Comparison of ENCODE assay signal across 7 mouse cellular contexts in the genomic region with DNA sequence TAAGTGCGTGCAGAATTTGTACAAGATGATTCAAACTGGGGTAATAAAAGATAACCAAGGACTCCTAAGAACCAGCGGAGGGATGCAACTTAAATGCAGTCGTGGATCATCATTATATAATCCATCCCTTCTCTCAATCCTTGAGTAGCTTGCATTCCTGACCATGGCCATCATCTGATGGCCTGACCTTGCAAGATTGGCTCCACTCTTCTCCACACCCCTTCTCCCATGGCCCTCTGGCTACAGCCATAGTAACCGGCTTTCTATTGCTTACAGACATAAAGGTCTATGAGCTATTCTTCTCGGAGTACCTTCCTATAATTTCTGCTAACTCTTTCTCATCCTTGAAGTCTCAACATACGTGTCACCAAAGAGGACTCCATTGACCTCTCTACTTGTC. TPM values are rescaled to one million over a fixed set of nuclear protein-coding genes. Genes with fewer than 3 reads are reported as not detected.
DNase-seq lines count a peak whose midpoint lies in the region; ATAC-seq lines count a peak whose summit lies in the region.

No protein-coding gene starts in this region.

- H3K36me3 ChIP-seq in liver, embryonic 11.5 days (ENCODE audit: control insufficient read depth, insufficient read depth, low read length), result peaks cover 12% of the 10 kb centered on the region
- H3K36me3 ChIP-seq in embryonic facial prominence, embryonic 13.5 days, result peaks cover 26% of the 10 kb centered on the region
- no peaks in the 10 kb centered on the region for H3K36me3 ChIP-seq in intestine, embryonic 16.5 days (ENCODE audit: control insufficient read depth, insufficient read depth, low read length)
- no peaks in the 10 kb centered on the region for H3K36me3 ChIP-seq in neural tube, embryonic 15.5 days

- no peaks in the 10 kb centered on the region for H3K27me3 ChIP-seq in liver, embryonic 11.5 days (replicated peaks; ENCODE audit: control insufficient read depth, insufficient read depth, low read length)
- no peaks in the 10 kb centered on the region for H3K27me3 ChIP-seq in embryonic facial prominence, embryonic 13.5 days
- no peaks in the 10 kb centered on the region for H3K27me3 ChIP-seq in intestine, embryonic 16.5 days (replicated peaks; ENCODE audit: control insufficient read depth, insufficient read depth, low read length)
- H3K27me3 ChIP-seq in neural tube, embryonic 15.5 days (replicated peaks), result no peaks in the 10 kb centered on the region

- no peak for ATAC-seq in liver, embryonic 11.5 days (replicated peaks; ENCODE audit: low FRiP score)
- no peak for ATAC-seq in embryonic facial prominence, embryonic 13.5 days (ENCODE audit: insufficient number of reproducible peaks, insufficient read depth, low FRiP score, low TSS enrichment, low read depth)
- no peak for ATAC-seq in intestine, embryonic 16.5 days
- ATAC-seq in neural tube, embryonic 15.5 days (ENCODE audit: low FRiP score), result no peak

- H3K9me3 ChIP-seq in liver, embryonic 11.5 days (ENCODE audit: control insufficient read depth, low read length), result no peaks in the 10 kb centered on the region
- H3K9me3 ChIP-seq in embryonic facial prominence, embryonic 13.5 days, result no peaks in the 10 kb centered on the region
- no peaks in the 10 kb centered on the region for H3K9me3 ChIP-seq in intestine, embryonic 16.5 days (ENCODE audit: control insufficient read depth, low read length)
- no peaks in the 10 kb centered on the region for H3K9me3 ChIP-seq in neural tube, embryonic 15.5 days (replicated peaks)

- peak overlapping the region; percentile 90 for H3K4me2 ChIP-seq in liver, embryonic 11.5 days
- peak overlapping the region; percentile 93 for H3K4me2 ChIP-seq in embryonic facial prominence, embryonic 13.5 days
- H3K4me2 ChIP-seq in intestine, embryonic 16.5 days (ENCODE audit: low read depth, low read length), result peak overlapping the region; percentile 59
- peak overlapping the region; percentile 78 for H3K4me2 ChIP-seq in neural tube, embryonic 15.5 days

- H3K4me3 ChIP-seq in liver, embryonic 11.5 days (ENCODE audit: low read depth, low read length), result peak overlapping the region; percentile 90
- peak overlapping the region; percentile 98 for H3K4me3 ChIP-seq in embryonic facial prominence, embryonic 13.5 days
- peak overlapping the region; percentile 88 for H3K4me3 ChIP-seq in intestine, embryonic 16.5 days (ENCODE audit: low read length)
- H3K4me3 ChIP-seq in neural tube, embryonic 15.5 days (replicated peaks), result peak overlapping the region; percentile 91

- 61% methylated on average over 6 of the region's 6 CpGs for WGBS in liver, embryonic 11.5 days
- WGBS in embryonic facial prominence, embryonic 13.5 days, result 66% methylated on average over 6 of the region's 6 CpGs
- WGBS in intestine, embryonic 16.5 days, result 46% methylated on average over 6 of the region's 6 CpGs
- WGBS in neural tube, embryonic 15.5 days, result 65% methylated on average over 6 of the region's 6 CpGs

- H3K4me1 ChIP-seq in liver, embryonic 11.5 days (replicated peaks; ENCODE audit: control insufficient read depth, insufficient read depth, low read length), result peaks cover 33% of the 10 kb centered on the region
- H3K4me1 ChIP-seq in embryonic facial prominence, embryonic 13.5 days, result peaks cover 40% of the 10 kb centered on the region
- peaks cover 22% of the 10 kb centered on the region for H3K4me1 ChIP-seq in intestine, embryonic 16.5 days (ENCODE audit: control insufficient read depth, insufficient read depth, low read length)
- H3K4me1 ChIP-seq in neural tube, embryonic 15.5 days, result peaks cover 45% of the 10 kb centered on the region

- H3K27ac ChIP-seq in liver, embryonic 11.5 days (ENCODE audit: low read depth, low read length), result no peak overlapping the region
- peak overlapping the region; percentile 97 for H3K27ac ChIP-seq in embryonic facial prominence, embryonic 13.5 days
- peak overlapping the region; percentile 98 for H3K27ac ChIP-seq in intestine, embryonic 16.5 days (ENCODE audit: low read length)
- 0 out of 2 replicates have a peak overlapping the region, but pooled peaks have one; percentile 28 for H3K27ac ChIP-seq in neural tube, embryonic 15.5 days (replicated peaks)

- peak overlapping the region; percentile 97 for H3K9ac ChIP-seq in liver, embryonic 11.5 days (ENCODE audit: low read depth, low read length)
- H3K9ac ChIP-seq in embryonic facial prominence, embryonic 13.5 days, result peak overlapping the region; percentile 98
- H3K9ac ChIP-seq in intestine, embryonic 16.5 days (ENCODE audit: low read depth, low read length), result peak overlapping the region; percentile 99
- H3K9ac ChIP-seq in neural tube, embryonic 15.5 days (replicated peaks), result peak overlapping the region; percentile 96; the same call in 1 of the 2 replicates

- no peak for DNase-seq in liver, embryonic 11.5 days (ENCODE audit: low spot score)
- no peak for DNase-seq in liver
- no peak for DNase-seq in thymus, postnatal 36 days
- DNase-seq in kidney, postnatal 10 days, result no peak

RNA-seq across cellular contexts. Expression of gene Pofut1, which starts 0.8 kb away (rescaled TPM):
- polyA plus RNA-seq in liver, embryonic 11.5 days (2014; fragmentation: Nextera tagmentation; extraction: Ambion mirVana), result 6.3 and 8.0 TPM in 2 replicates
- polyA plus RNA-seq in embryonic facial prominence, embryonic 13.5 days (2015; fragmentation: Nextera tagmentation; extraction: Ambion mirVana), result 8.8 and 9.1 TPM in 2 replicates
- 13.3 and 13.5 TPM in 2 replicates for polyA plus RNA-seq in intestine, embryonic 16.5 days (2015; fragmentation: Nextera tagmentation; extraction: Ambion mirVana)
- polyA plus RNA-seq in neural tube, embryonic 15.5 days (2015; fragmentation: Nextera tagmentation; extraction: Ambion mirVana), result 5.3 and 5.5 TPM in 2 replicates

RNA-seq across cellular contexts. Expression of gene Plagl2, which starts 0.9 kb away (rescaled TPM):
- 45.2 and 45.9 TPM in 2 replicates for polyA plus RNA-seq in liver, embryonic 11.5 days (2014; fragmentation: Nextera tagmentation; extraction: Ambion mirVana)
- 14.8 and 15.5 TPM in 2 replicates for polyA plus RNA-seq in embryonic facial prominence, embryonic 13.5 days (2015; fragmentation: Nextera tagmentation; extraction: Ambion mirVana)
- 53.5 and 67.5 TPM in 2 replicates for polyA plus RNA-seq in intestine, embryonic 16.5 days (2015; fragmentation: Nextera tagmentation; extraction: Ambion mirVana)
- polyA plus RNA-seq in neural tube, embryonic 15.5 days (2015; fragmentation: Nextera tagmentation; extraction: Ambion mirVana), result 4.4 and 8.9 TPM in 2 replicates

RNA-seq across cellular contexts. Expression of gene Tspyl3, which starts 16.9 kb away (rescaled TPM):
- 6.5 and 6.8 TPM in 2 replicates for polyA plus RNA-seq in liver, embryonic 11.5 days (2014; fragmentation: Nextera tagmentation; extraction: Ambion mirVana)
- polyA plus RNA-seq in embryonic facial prominence, embryonic 13.5 days (2015; fragmentation: Nextera tagmentation; extraction: Ambion mirVana), result 19.2 and 19.4 TPM in 2 replicates
- polyA plus RNA-seq in intestine, embryonic 16.5 days (2015; fragmentation: Nextera tagmentation; extraction: Ambion mirVana), result 10.7 and 11.4 TPM in 2 replicates
- polyA plus RNA-seq in neural tube, embryonic 15.5 days (2015; fragmentation: Nextera tagmentation; extraction: Ambion mirVana), result 37.2 and 38.0 TPM in 2 replicates

RNA-seq across cellular contexts. Expression of gene Kif3b, which starts 49.1 kb away (rescaled TPM):
- 3.2 and 3.5 TPM in 2 replicates for polyA plus RNA-seq in liver, embryonic 11.5 days (2014; fragmentation: Nextera tagmentation; extraction: Ambion mirVana)
- 5.9 and 6.3 TPM in 2 replicates for polyA plus RNA-seq in embryonic facial prominence, embryonic 13.5 days (2015; fragmentation: Nextera tagmentation; extraction: Ambion mirVana)
- polyA plus RNA-seq in intestine, embryonic 16.5 days (2015; fragmentation: Nextera tagmentation; extraction: Ambion mirVana), result 8.2 and 8.3 TPM in 2 replicates
- polyA plus RNA-seq in neural tube, embryonic 15.5 days (2015; fragmentation: Nextera tagmentation; extraction: Ambion mirVana), result 18.1 and 21.9 TPM in 2 replicates
